6 mouse cellular contexts compared by ENCODE assay signal in genomic region chr7:26878581-26878980, GRCm38 (mm10). TPM values are rescaled to one million over a fixed set of nuclear protein-coding genes. Genes with fewer than 3 reads are reported as not detected.
"Had no signal": no experiment of that assay in that cellular context is flagged by ENCODE, and none has a peak within 500 bp of the region (broad histone marks: within the 10 kb centered on the region; RNA-seq: fewer than 3 reads in every experiment).

No protein-coding gene starts in this region.

RNA-seq across cellular contexts. Expression of gene Cyp2a5, which starts 43.5 kb away (rescaled TPM):
- total RNA-seq: neutrophil, adult 5-6 weeks had no signal
- polyA plus RNA-seq: neural tube, embryonic 13.5 days; small intestine, adult 2 months; spleen, adult 2 months; stomach, embryonic 14.5 days; urinary bladder, adult 2 months had no signal
